Mouse (Mus musculus) midbrain, embryonic 16.5 days (tissue): Measurements from ENCODE around the gene Chic1. TPM values are rescaled to one million over a fixed set of nuclear protein-coding genes. Genes with fewer than 3 reads are reported as not detected.

Source experiments
- polyA plus RNA-seq: library from polyadenylated mRNA; unstranded; fragments of >200 nt; fragmentation: Nextera tagmentation; extraction: Ambion mirVana; gene quantifications from 2 replicates; pipeline ENCODE4 v1.2.1, GENCODE M21; 2015

Chic1 gene
- polyA plus RNA-seq, 1 experiment from 2014 or later: 8.1 TPM

Other genes starting within 250 kb of the Chic1 start
- 100 and 107 TPM in 2 replicates for gene Nap1l2, start 169.8 kb upstream of the Chic1 start, polyA plus RNA-seq
- not detected in 2 replicates for gene Cdx4, start 35.1 kb upstream of the Chic1 start, polyA plus RNA-seq
- not detected in 2 replicates for gene Tsx, start 58.0 kb downstream of the Chic1 start, polyA plus RNA-seq
- not detected in 2 replicates for gene Gm26992, start 65.5 kb downstream of the Chic1 start, polyA plus RNA-seq